13 mouse cellular contexts compared by ENCODE assay signal in the genomic region with DNA sequence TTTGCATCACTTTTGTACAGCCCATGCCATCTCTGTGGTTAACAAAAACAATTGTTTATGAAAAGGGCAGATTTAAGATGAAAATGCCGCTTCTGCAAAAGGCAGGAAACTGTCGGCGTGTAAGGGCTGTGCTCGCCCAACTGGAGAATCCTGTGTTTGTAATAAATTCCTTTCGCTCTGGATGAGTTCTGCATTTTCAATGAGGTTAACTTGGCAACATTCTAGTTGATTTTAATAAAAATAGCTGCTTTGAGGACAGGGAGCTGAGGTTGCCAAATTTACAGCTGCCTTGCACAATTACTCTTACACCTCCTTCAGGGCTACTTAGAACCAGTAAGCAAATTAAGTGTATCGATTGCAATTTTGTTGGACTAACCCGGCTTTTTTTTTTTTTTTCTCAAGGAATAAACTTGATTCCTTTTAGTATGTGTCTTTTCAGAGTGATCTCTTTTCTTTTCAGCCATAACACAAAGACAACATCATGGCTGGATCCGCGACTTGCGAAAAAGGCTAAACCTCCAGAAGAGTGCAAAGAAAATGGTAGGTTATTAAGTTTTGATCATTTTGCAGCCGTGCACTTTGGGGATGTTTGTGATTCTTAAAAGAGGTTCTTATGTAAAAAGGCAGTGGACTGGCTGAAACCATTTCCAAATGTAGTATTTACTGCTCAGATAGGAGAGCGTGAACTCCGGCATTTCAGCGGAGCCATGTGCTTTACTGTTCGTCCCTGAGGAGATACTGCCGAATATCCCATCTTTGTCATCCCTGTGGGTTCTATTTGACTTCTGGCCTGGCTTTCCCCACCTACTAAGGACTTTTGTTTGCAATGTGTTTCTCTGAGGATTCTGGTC.
DNase-seq lines count a peak whose midpoint lies in the region; ATAC-seq and TF ChIP-seq lines count a peak whose summit lies in the region.
"Had no signal": no experiment of that assay in that cellular context is flagged by ENCODE, and none has a peak within 500 bp of the region (broad histone marks: within the 10 kb centered on the region; RNA-seq: fewer than 3 reads in every experiment).

No protein-coding gene starts in this region.

- H3K4me1 ChIP-seq in kidney, adult 2 months (ENCODE audit: control insufficient read depth, insufficient read depth, low read length), result peaks cover 4% of the 10 kb centered on the region; the same call in 1 of the 2 replicates
- H3K4me1 ChIP-seq in kidney, embryonic 16.5 days (ENCODE audit: insufficient read depth, low read length), result peaks cover 3% of the 10 kb centered on the region; the same call in 1 of the 2 replicates
- H3K4me1 ChIP-seq in cortical plate, adult 2 months (ENCODE audit: control insufficient read depth, insufficient read depth, low read length), result peaks cover 9% of the 10 kb centered on the region; the same call in 1 of the 2 replicates
- H3K4me1 ChIP-seq in hindbrain, embryonic 14.5 days (replicated peaks; ENCODE audit: control insufficient read depth, insufficient read depth, low read length), result peaks cover 9% of the 10 kb centered on the region; the same call in 1 of the 2 replicates
- peaks cover 32% of the 10 kb centered on the region for H3K4me1 ChIP-seq in midbrain, embryonic 13.5 days (replicated peaks)
- no peaks in the 10 kb centered on the region for H3K4me1 ChIP-seq in heart, embryonic 11.5 days (ENCODE audit: control insufficient read depth, insufficient read depth, low read length)
- H3K4me1 ChIP-seq: embryonic facial prominence, embryonic 12.5 days had no signal

- H3K4me2 ChIP-seq in kidney, embryonic 16.5 days (replicated peaks; ENCODE audit: low read depth, low read length), result no peak overlapping the region
- H3K4me2 ChIP-seq in hindbrain, embryonic 14.5 days (replicated peaks), result peak overlapping the region; percentile 32
- H3K4me2 ChIP-seq in midbrain, embryonic 13.5 days (replicated peaks), result peak overlapping the region; percentile 48
- H3K4me2 ChIP-seq in heart, embryonic 11.5 days, result no peak overlapping the region
- H3K4me2 ChIP-seq: embryonic facial prominence, embryonic 12.5 days had no signal

- WGBS in kidney, adult 2 months, result 57% methylated on average over 16 of the region's 16 CpGs
- WGBS in kidney, embryonic 16.5 days, result 64% methylated on average over 16 of the region's 16 CpGs
- WGBS in hindbrain, embryonic 14.5 days, result 36% methylated on average over 16 of the region's 16 CpGs
- WGBS in midbrain, embryonic 13.5 days, result 25% methylated on average over 16 of the region's 16 CpGs
- WGBS in heart, embryonic 11.5 days (ENCODE audit: insufficient replicate concordance), result 83% methylated on average over 16 of the region's 16 CpGs

- peak overlapping the region; percentile 41; the same call in 1 of the 2 replicates for H3K27ac ChIP-seq in kidney, adult 2 months (ENCODE audit: insufficient read depth, low read depth, low read length)
- no peak overlapping the region for H3K27ac ChIP-seq in kidney, embryonic 16.5 days (ENCODE audit: low read length)
- H3K27ac ChIP-seq in cortical plate, adult 2 months (ENCODE audit: insufficient read depth, low read length), result peak overlapping the region; percentile 51; the same call in 1 of the 2 replicates
- peak overlapping the region; percentile 57; the same call in 1 of the 2 replicates for H3K27ac ChIP-seq in hindbrain, embryonic 14.5 days
- H3K27ac ChIP-seq in midbrain, embryonic 13.5 days, result peak overlapping the region; percentile 46
- H3K27ac ChIP-seq in heart, embryonic 11.5 days (ENCODE audit: low read depth, low read length), result no peak overlapping the region
- H3K27ac ChIP-seq: embryonic facial prominence, embryonic 12.5 days; macrophage had no signal

- no peak for ATAC-seq in kidney, embryonic 16.5 days (ENCODE audit: low FRiP score, low TSS enrichment)
- ATAC-seq in hindbrain, embryonic 14.5 days (ENCODE audit: low FRiP score), result peak; percentile 61
- peak; percentile 63 for ATAC-seq in midbrain, embryonic 13.5 days
- ATAC-seq in heart, embryonic 11.5 days (replicated peaks; ENCODE audit: insufficient number of reproducible peaks, low FRiP score, low TSS enrichment), result no peak

- no peak for TF ChIP-seq POLR2A in kidney, adult 2 months (IDR thresholded peaks at IDR 0.05; ENCODE audit: low read depth, low read length)
- no peak for TF ChIP-seq POLR2A in cortical plate, adult 2 months (IDR thresholded peaks at IDR 0.05; ENCODE audit: extremely low read depth, insufficient read depth, low read length)

- peak; percentile 24 for DNase-seq in kidney, adult 2 months
- DNase-seq in hindbrain, embryonic 14.5 days (ENCODE audit: low spot score), result peak; percentile 48
- no peak for DNase-seq in heart, postnatal 4 days
- DNase-seq in heart, postnatal 14 days, result no peak
- DNase-seq: adrenal gland, postnatal 10 days; right cerebral cortex, postnatal 4 days; thymus, adult 2 months had no signal

- intact Hi-C loops in heart, postnatal 14 days (cut with DNase I), result no loop called here

- no peak for TF ChIP-seq CTCF in kidney, adult 2 months (conservative IDR thresholded peaks at IDR 0.05; ENCODE audit: insufficient read depth, insufficient read length, low read depth, low read length)
- TF ChIP-seq CTCF in cortical plate, adult 2 months (IDR thresholded peaks at IDR 0.05; ENCODE audit: extremely low read depth, insufficient read depth, low read length), result no peak

- H3K27me3 ChIP-seq in kidney, adult 2 months (replicated peaks; ENCODE audit: control insufficient read depth, insufficient read depth, low read length), result no peaks in the 10 kb centered on the region
- no peaks in the 10 kb centered on the region for H3K27me3 ChIP-seq in kidney, embryonic 16.5 days (ENCODE audit: insufficient read depth, low read length)
- no peaks in the 10 kb centered on the region for H3K27me3 ChIP-seq in hindbrain, embryonic 14.5 days (ENCODE audit: control insufficient read depth, insufficient read depth, low read length)
- no peaks in the 10 kb centered on the region for H3K27me3 ChIP-seq in midbrain, embryonic 13.5 days
- H3K27me3 ChIP-seq in heart, embryonic 11.5 days (ENCODE audit: control insufficient read depth, insufficient read depth, low read length), result no peaks in the 10 kb centered on the region
- H3K27me3 ChIP-seq: embryonic facial prominence, embryonic 12.5 days had no signal

- no peak overlapping the region for H3K4me3 ChIP-seq in kidney, adult 2 months (ENCODE audit: insufficient read depth, low read depth, low read length)
- no peak overlapping the region for H3K4me3 ChIP-seq in kidney, embryonic 16.5 days (ENCODE audit: low read length)
- peak overlapping the region; percentile 40 for H3K4me3 ChIP-seq in cortical plate, adult 2 months (ENCODE audit: insufficient read depth, low read length)
- H3K4me3 ChIP-seq in hindbrain, embryonic 14.5 days (replicated peaks; ENCODE audit: low read length), result peak overlapping the region; percentile 20
- H3K4me3 ChIP-seq in midbrain, embryonic 13.5 days (replicated peaks), result peak overlapping the region; percentile 30
- no peak overlapping the region for H3K4me3 ChIP-seq in heart, embryonic 11.5 days (ENCODE audit: low read depth, low read length)
- H3K4me3 ChIP-seq: embryonic facial prominence, embryonic 12.5 days had no signal

- no peaks in the 10 kb centered on the region for H3K36me3 ChIP-seq in kidney, adult 2 months (ENCODE audit: control insufficient read depth, insufficient read depth, low read length)
- no peaks in the 10 kb centered on the region for H3K36me3 ChIP-seq in kidney, embryonic 16.5 days (ENCODE audit: insufficient read depth, low read length)
- no peaks in the 10 kb centered on the region for H3K36me3 ChIP-seq in hindbrain, embryonic 14.5 days (replicated peaks; ENCODE audit: control insufficient read depth, insufficient read depth)
- H3K36me3 ChIP-seq in midbrain, embryonic 13.5 days, result no peaks in the 10 kb centered on the region
- H3K36me3 ChIP-seq in heart, embryonic 11.5 days (ENCODE audit: control insufficient read depth, insufficient read depth, low read length), result no peaks in the 10 kb centered on the region
- H3K36me3 ChIP-seq: embryonic facial prominence, embryonic 12.5 days had no signal

- no peaks in the 10 kb centered on the region for H3K9me3 ChIP-seq in kidney, embryonic 16.5 days (ENCODE audit: low read length)
- no peaks in the 10 kb centered on the region for H3K9me3 ChIP-seq in hindbrain, embryonic 14.5 days (ENCODE audit: control insufficient read depth, low read length)
- no peaks in the 10 kb centered on the region for H3K9me3 ChIP-seq in midbrain, embryonic 13.5 days
- H3K9me3 ChIP-seq in heart, embryonic 11.5 days (replicated peaks; ENCODE audit: control insufficient read depth, low read length), result no peaks in the 10 kb centered on the region
- H3K9me3 ChIP-seq: embryonic facial prominence, embryonic 12.5 days had no signal

- no peak overlapping the region for H3K9ac ChIP-seq in kidney, embryonic 16.5 days (replicated peaks; ENCODE audit: low read length)
- H3K9ac ChIP-seq in hindbrain, embryonic 14.5 days, result peak overlapping the region; percentile 12
- H3K9ac ChIP-seq in midbrain, embryonic 13.5 days (replicated peaks), result peak overlapping the region; percentile 23; the same call in 1 of the 2 replicates
- H3K9ac ChIP-seq in heart, embryonic 11.5 days (ENCODE audit: low read depth, low read length), result no peak overlapping the region
- H3K9ac ChIP-seq: embryonic facial prominence, embryonic 12.5 days had no signal

Comparison
In these comparisons a context has a peak if more than half of its experiments do, and no peak if none do; other contexts are left out.
1. H3K27ac ChIP-seq: peak in kidney, adult 2 months (single experiment), cortical plate, adult 2 months (single experiment), hindbrain, embryonic 14.5 days (single experiment) and midbrain, embryonic 13.5 days (single experiment); none in kidney, embryonic 16.5 days (single experiment) and heart, embryonic 11.5 days (single experiment).
2. DNase-seq: peak in kidney, adult 2 months (single experiment) and hindbrain, embryonic 14.5 days (single experiment); none in heart, postnatal 4 days (single experiment) and heart, postnatal 14 days (0 of 2).
3. H3K4me3 ChIP-seq: peak in cortical plate, adult 2 months (single experiment), hindbrain, embryonic 14.5 days (single experiment) and midbrain, embryonic 13.5 days (single experiment); none in kidney, adult 2 months (single experiment), kidney, embryonic 16.5 days (single experiment) and heart, embryonic 11.5 days (single experiment).
4. ATAC-seq: peak in hindbrain, embryonic 14.5 days (single experiment) and midbrain, embryonic 13.5 days (single experiment); none in kidney, embryonic 16.5 days (single experiment) and heart, embryonic 11.5 days (single experiment).
5. H3K4me2 ChIP-seq: peak in hindbrain, embryonic 14.5 days (single experiment) and midbrain, embryonic 13.5 days (single experiment); none in kidney, embryonic 16.5 days (single experiment) and heart, embryonic 11.5 days (single experiment).
6. H3K9ac ChIP-seq: peak in hindbrain, embryonic 14.5 days (single experiment) and midbrain, embryonic 13.5 days (single experiment); none in kidney, embryonic 16.5 days (single experiment) and heart, embryonic 11.5 days (single experiment).